Mouse (Mus musculus) liver, postnatal 0 days (tissue): ENCODE results near the gene Sptssb.

Source experiments
- CTCF ChIP-seq: sonication (generic); IDR thresholded peaks from 2 replicates; pipeline ENCODE4 v1.5.1; 2016; ENCODE audit warnings: antibody characterized with exemption, low read depth
- EP300 ChIP-seq: IDR thresholded peaks from 2 replicates; pipeline ENCODE4 v1.6.1; 2016; ENCODE audit warnings: antibody characterized with exemption, low read depth, mild to moderate bottlenecking

DNA sequence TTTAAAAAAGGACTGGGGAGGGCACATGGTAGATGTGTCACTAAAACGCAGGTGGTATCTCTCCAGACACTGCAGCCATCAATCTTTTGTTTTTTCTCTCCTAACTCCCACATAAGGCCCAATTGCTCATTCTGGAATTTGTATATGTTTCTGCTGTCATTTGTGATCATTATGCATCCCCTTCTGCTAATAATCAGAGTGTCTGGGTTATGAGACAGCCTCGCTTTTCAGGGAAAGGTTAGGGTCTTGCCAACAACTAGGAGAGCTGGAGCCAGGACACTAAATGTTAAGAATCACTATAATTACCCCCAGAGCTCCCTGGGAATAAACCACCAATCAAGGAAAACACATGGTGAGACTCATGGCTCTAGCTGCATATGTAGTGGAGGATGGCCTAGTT is 47.3 kb downstream of the Sptssb start:
- no peak for TF ChIP-seq CTCF
- no peak for TF ChIP-seq EP300
